Mouse (Mus musculus) embryonic facial prominence, embryonic 14.5 days (tissue): ENCODE results near the gene Bckdhb. TPM values are rescaled to one million over a fixed set of nuclear protein-coding genes. Genes with fewer than 3 reads are reported as not detected.
"Not testable (repeated sequence)": the region's sequence is repeated elsewhere in the genome, so short reads cannot be mapped to it uniquely, and the experiment has no call there.

Experiments
- ATAC-seq: fragments of 200-750 bp; cut with Nextera tagmentation; 2 replicates; pipeline ENCODE4 v1.8.0; 2017; ENCODE audit warnings: low read depth, moderate number of reproducible peaks, moderate TSS enrichment
- DNase-seq: peaks from one replicate; pipeline ENCODE4 v3.0.0-alpha.2; 2015; ENCODE audit warnings: low spot score
- H3K27ac ChIP-seq: fragments of 300-500 bp; sonication (generic); replicated peaks from 2 replicates; pipeline ENCODE4 v1.5.1; 2014; ENCODE audit warnings: low read depth, mild to moderate bottlenecking, low read length, moderate library complexity
- H3K27me3 ChIP-seq: fragments of 300-500 bp; sonication (generic); replicated peaks from 2 replicates; pipeline ENCODE4 v1.6.1; 2014; ENCODE audit warnings: low read length; ENCODE audit not compliant: control insufficient read depth, insufficient read depth
- H3K36me3 ChIP-seq: fragments of 300-500 bp; sonication (generic); 2 replicates; pipeline ENCODE4 v1.6.1; 2014; ENCODE audit warnings: low read length, mixed read lengths; ENCODE audit not compliant: control insufficient read depth, insufficient read depth
- H3K4me1 ChIP-seq: fragments of 300-500 bp; sonication (generic); 2 replicates; pipeline ENCODE4 v1.6.1; 2014; ENCODE audit warnings: antibody characterized with exemption, low read length; ENCODE audit not compliant: control insufficient read depth, insufficient read depth
- H3K4me2 ChIP-seq: fragments of 300-500 bp; sonication (generic); 2 replicates; pipeline ENCODE4 v1.6.1; 2014; ENCODE audit warnings: low read depth, mild to moderate bottlenecking, low read length, moderate library complexity, mixed read lengths
- H3K4me3 ChIP-seq: fragments of 300-500 bp; sonication (generic); 2 replicates; pipeline ENCODE4 v1.5.1; 2014; ENCODE audit warnings: low read depth, mild to moderate bottlenecking, low read length
- H3K9ac ChIP-seq: fragments of 300-500 bp; sonication (generic); 2 replicates; pipeline ENCODE4 v1.6.1; 2014; ENCODE audit warnings: low read depth, mild to moderate bottlenecking, low read length, moderate library complexity, mixed read lengths
- H3K9me3 ChIP-seq: fragments of 300-500 bp; sonication (generic); 2 replicates; pipeline ENCODE4 v1.6.1; 2016; ENCODE audit warnings: low read length; ENCODE audit not compliant: control insufficient read depth
- WGBS: fragments of 180-500 bp; shearing (Covaris S2); extraction: QIAGEN DNeasy Blood & Tissue Kit; methylation state at CpG from one replicate; pipeline ENCODE4 v1.1.7; 2014; 5-methylcytosine and 5-hydroxymethylcytosine counted together
- polyA plus RNA-seq: library from polyadenylated mRNA; unstranded; fragments of >200 nt; fragmentation: Nextera tagmentation; extraction: Ambion mirVana; gene quantifications from 2 replicates; pipeline ENCODE4 v1.2.1, GENCODE M21; 2014

Gene Bckdhb
- polyA plus RNA-seq, 1 experiment from 2014 or later, result 41.6 TPM

GRCm38 (mm10) chr9:84045632-84046031 is 120.7 kb downstream of the Bckdhb start:
- WGBS, result 87% methylated on average over 2 of the region's 2 CpGs
- no peak overlapping the region for H3K4me2 ChIP-seq

GRCm38 (mm10) chr9:84046334-84046733 is 121.4 kb downstream of the Bckdhb start:
- ATAC-seq, result no peak
- H3K9ac ChIP-seq, result no peak overlapping the region

More at GRCm38 (mm10) chr9:84045632-84046031, 120.7 kb downstream of the Bckdhb start:
- Histone ChIP-seq H3K27ac (no peak overlapping the region), H3K36me3 (no peaks in the 10 kb centered on the region), H3K27me3 (no peaks in the 10 kb centered on the region), H3K9ac (no peak overlapping the region), H3K4me1 (peaks cover 7% of the 10 kb centered on the region; the same call in 1 of the 2 replicates), H3K4me3 (no peak overlapping the region), H3K9me3 (no peaks in the 10 kb centered on the region)
- ATAC-seq (no peak), DNase-seq (no peak)

GRCm38 (mm10) chr9:84046961-84047360 is 122.0 kb downstream of the Bckdhb start:
- no peaks in the 10 kb centered on the region for H3K36me3 ChIP-seq
- H3K27ac ChIP-seq, result no peak overlapping the region
- no peaks in the 10 kb centered on the region for H3K27me3 ChIP-seq
- ATAC-seq (no peak), DNase-seq (no peak)
- no peaks in the 10 kb centered on the region for H3K9me3 ChIP-seq
- H3K4me3 ChIP-seq, result no peak overlapping the region
- 35% methylated on average over 4 of the region's 4 CpGs for WGBS
- no peak overlapping the region for H3K4me2 ChIP-seq
- H3K4me1 ChIP-seq, result peaks cover 7% of the 10 kb centered on the region; the same call in 1 of the 2 replicates
- no peak overlapping the region for H3K9ac ChIP-seq

More at GRCm38 (mm10) chr9:84046334-84046733, 121.4 kb downstream of the Bckdhb start:
- H3K4me2 ChIP-seq, result peak overlapping the region; percentile 15; the same call in 1 of the 2 replicates
- H3K27ac ChIP-seq, result no peak overlapping the region
- no peaks in the 10 kb centered on the region for H3K36me3 ChIP-seq
- peak; percentile 82 for DNase-seq
- no peak overlapping the region for H3K4me3 ChIP-seq
- no peaks in the 10 kb centered on the region for H3K27me3 ChIP-seq
- peaks cover 7% of the 10 kb centered on the region; the same call in 1 of the 2 replicates for H3K4me1 ChIP-seq
- H3K9me3 ChIP-seq, result no peaks in the 10 kb centered on the region
- WGBS, result 42% methylated on average over 11 of the region's 12 CpGs

DNA sequence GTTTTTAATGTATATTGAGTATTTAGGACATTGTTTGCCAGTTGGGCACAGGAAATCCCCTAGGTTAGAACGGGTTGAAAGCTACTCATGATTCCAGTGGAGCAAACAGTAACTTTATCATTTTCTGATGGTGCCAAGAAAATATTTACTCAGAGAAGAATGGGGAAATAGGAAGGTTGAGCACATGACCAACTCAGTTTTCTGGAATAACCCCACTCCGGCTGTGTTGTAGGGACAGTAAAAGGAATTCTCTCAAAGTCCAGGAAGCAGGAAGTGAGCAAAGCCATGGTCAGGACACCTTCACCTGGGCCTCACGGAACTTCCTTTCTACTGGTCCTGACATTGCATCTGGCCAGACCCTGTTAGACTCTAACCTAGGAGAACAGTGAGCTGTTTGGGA is 122.5 kb downstream of the Bckdhb start:
- no peak for ATAC-seq
- no peak overlapping the region for H3K4me2 ChIP-seq

GRCm38 (mm10) chr9:84049142-84049541 is 124.2 kb downstream of the Bckdhb start:
- Histone ChIP-seq H3K9ac (no peak overlapping the region), H3K36me3 (no peaks in the 10 kb centered on the region), H3K27ac (no peak overlapping the region), H3K4me2 (no peak overlapping the region), H3K9me3 (no peaks in the 10 kb centered on the region), H3K27me3 (no peaks in the 10 kb centered on the region), H3K4me3 (no peak overlapping the region), H3K4me1 (0 out of 2 replicates have a peak, but pooled peaks cover 7% of the 10 kb centered on the region)
- ATAC-seq, result 0 out of 2 replicates have a peak, but pooled peaks have one; percentile 28
- DNase-seq, result peak; percentile 32
- WGBS, result 57% methylated on average over 1 of the region's 1 CpGs

More for the DNA sequence above, 122.5 kb downstream of the Bckdhb start:
- H3K9ac ChIP-seq, result no peak overlapping the region
- no peak for DNase-seq
- no peak overlapping the region for H3K4me3 ChIP-seq
- H3K4me1 ChIP-seq, result peaks cover 7% of the 10 kb centered on the region; the same call in 1 of the 2 replicates
- 73% methylated on average over 3 of the region's 3 CpGs for WGBS
- H3K9me3 ChIP-seq, result no peaks in the 10 kb centered on the region
- H3K27me3 ChIP-seq, result no peaks in the 10 kb centered on the region
- H3K27ac ChIP-seq, result no peak overlapping the region
- H3K36me3 ChIP-seq, result no peaks in the 10 kb centered on the region

DNA sequence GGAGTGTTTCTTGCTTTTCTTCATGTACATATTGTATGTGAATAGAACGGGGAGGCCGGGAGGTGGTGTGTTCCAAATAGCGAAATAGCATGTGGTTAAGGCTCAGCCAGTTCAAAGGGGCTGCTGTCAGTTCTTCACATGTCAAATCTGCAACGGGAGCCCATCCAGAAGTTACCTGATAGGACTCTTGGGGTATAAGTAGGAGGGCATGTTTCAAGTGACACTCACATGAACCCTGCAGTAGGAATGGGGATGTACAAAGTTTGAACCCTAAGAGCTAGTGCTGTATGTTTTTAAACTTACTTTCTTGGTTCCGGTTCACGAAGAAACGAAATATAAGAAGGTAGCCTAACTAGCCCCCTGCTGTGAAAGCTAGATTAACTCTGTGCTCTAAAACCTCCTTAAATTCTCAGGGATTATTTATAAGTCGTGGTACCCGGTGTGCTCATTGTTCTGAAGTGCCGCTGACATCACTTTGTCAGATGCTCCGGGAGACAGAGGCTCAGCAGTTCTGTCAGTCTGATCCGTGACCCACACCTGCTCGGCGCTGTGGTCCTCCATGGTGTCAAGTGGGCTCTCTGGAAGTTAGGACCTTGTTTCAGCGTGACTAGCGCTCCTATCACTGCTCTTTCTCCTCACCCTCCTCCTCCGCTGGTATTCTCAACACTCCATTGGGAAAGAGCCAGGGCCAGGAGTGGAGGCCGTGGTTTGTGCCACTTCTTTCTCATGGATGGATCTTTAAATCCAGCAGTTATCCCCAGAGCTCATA is 126.1 kb downstream of the Bckdhb start:
- no peaks in the 10 kb centered on the region for H3K36me3 ChIP-seq
- H3K9ac ChIP-seq, result no peak overlapping the region
- H3K4me2 ChIP-seq, result no peak overlapping the region
- DNase-seq (peak; percentile 72), ATAC-seq (peak; percentile 74)
- 0 out of 2 replicates have a peak, but pooled peaks cover 2% of the 10 kb centered on the region for H3K4me1 ChIP-seq
- no peaks in the 10 kb centered on the region for H3K9me3 ChIP-seq
- H3K27me3 ChIP-seq, result no peaks in the 10 kb centered on the region
- 53% methylated on average over 18 of the region's 18 CpGs for WGBS
- H3K4me3 ChIP-seq, result no peak overlapping the region
- H3K27ac ChIP-seq, result no peak overlapping the region

DNA sequence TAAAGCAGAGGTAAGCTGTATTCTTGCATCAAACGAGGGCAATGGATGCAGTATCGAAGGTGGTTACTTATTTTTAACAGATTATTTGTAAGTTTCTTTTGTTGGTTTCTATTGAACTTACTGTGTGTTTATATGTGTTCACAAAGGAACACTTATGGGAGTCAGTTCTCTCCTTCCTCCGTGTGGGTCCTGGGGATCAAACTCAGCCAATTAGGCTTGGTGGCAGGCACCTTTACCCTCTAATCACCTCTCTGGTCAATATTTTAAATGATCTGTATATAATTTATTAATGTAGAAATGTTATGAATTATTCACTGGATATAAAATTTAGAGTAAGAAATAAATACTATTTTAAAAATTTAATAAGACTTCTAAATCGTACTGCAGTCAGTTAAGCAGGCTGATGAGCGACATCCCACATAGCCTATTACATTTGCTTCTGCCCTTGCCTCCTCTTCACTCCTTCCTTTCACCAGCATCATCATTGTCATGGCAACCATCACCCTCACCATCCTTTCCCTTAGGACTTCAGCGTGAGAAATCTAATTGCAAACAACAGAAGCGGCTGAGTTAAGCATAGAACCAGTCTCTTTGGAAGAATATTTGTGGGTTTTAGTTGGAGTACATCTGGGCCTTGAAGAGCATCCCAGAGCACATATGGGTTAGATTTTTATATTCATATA is 130.3 kb downstream of the Bckdhb start:
- Histone ChIP-seq H3K9ac (no peak overlapping the region), H3K4me3 (no peak overlapping the region), H3K36me3 (no peaks in the 10 kb centered on the region), H3K4me2 (no peak overlapping the region), H3K27me3 (no peaks in the 10 kb centered on the region), H3K4me1 (no peaks in the 10 kb centered on the region), H3K27ac (no peak overlapping the region), H3K9me3 (no peaks in the 10 kb centered on the region)
- DNase-seq, result no peak
- ATAC-seq, result peak; percentile 64; the same call in 1 of the 2 replicates
- 87% methylated on average over 7 of the region's 7 CpGs for WGBS

DNA sequence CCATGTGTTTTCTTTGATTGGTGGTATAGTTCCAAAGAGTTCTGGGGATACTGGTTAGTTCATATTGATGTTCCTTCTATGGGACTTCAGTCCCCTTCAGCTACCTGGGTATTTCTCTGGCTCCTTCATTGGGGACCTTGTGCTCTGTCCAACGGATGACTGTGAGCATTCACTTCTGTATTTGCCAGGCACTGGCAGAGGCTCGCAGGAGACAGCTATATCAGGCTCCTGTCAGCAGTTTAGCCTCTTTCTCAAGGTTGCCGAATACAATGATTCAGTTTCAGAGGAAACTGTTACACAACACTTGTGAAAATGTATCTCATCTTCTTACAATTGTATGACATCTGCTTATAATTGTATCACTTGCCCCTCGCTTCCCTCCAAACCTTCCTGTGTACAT is 135.8 kb downstream of the Bckdhb start:
- not testable (repeated sequence) for ATAC-seq, DNase-seq, H3K9ac ChIP-seq, H3K9me3 ChIP-seq, H3K36me3 ChIP-seq, H3K27ac ChIP-seq, H3K27me3 ChIP-seq, H3K4me2 ChIP-seq, H3K4me3 ChIP-seq, H3K4me1 ChIP-seq
- 67% methylated on average over 4 of the region's 4 CpGs for WGBS
